Mouse (Mus musculus) c-Kit-positive CD71-negative TER-119-negative erythroid progenitor cells, embryonic 14.5 days (primary cell): Measurements from ENCODE around the gene Galnt17.

Experiments
- DNase-seq: peaks from one replicate; pipeline ENCODE4 v3.0.0-alpha.2; 2013; ENCODE audit warnings: low read depth

Galnt17 gene

GRCm38 (mm10) chr5:131241689-131242088, 66.6 kb downstream of the Galnt17 start:
- no peak for DNase-seq

- DNase-seq = no peak
These were observed 68.5 kb downstream of the Galnt17 start for GRCm38 (mm10) chr5:131239813-131240212.

GRCm38 (mm10) chr5:131236906-131237305, 71.4 kb downstream of the Galnt17 start:
- DNase-seq = no peak

- no peak for DNase-seq
These were observed 74.5 kb downstream of the Galnt17 start for GRCm38 (mm10) chr5:131233828-131234227.

- DNase-seq = no peak
These were observed 77.2 kb downstream of the Galnt17 start for GRCm38 (mm10) chr5:131231060-131231459.

- DNase-seq = no peak
These were observed 78.6 kb downstream of the Galnt17 start for GRCm38 (mm10) chr5:131229744-131230143.

- DNase-seq = no peak
These were observed 84.9 kb downstream of the Galnt17 start for GRCm38 (mm10) chr5:131223416-131223815.

DNA sequence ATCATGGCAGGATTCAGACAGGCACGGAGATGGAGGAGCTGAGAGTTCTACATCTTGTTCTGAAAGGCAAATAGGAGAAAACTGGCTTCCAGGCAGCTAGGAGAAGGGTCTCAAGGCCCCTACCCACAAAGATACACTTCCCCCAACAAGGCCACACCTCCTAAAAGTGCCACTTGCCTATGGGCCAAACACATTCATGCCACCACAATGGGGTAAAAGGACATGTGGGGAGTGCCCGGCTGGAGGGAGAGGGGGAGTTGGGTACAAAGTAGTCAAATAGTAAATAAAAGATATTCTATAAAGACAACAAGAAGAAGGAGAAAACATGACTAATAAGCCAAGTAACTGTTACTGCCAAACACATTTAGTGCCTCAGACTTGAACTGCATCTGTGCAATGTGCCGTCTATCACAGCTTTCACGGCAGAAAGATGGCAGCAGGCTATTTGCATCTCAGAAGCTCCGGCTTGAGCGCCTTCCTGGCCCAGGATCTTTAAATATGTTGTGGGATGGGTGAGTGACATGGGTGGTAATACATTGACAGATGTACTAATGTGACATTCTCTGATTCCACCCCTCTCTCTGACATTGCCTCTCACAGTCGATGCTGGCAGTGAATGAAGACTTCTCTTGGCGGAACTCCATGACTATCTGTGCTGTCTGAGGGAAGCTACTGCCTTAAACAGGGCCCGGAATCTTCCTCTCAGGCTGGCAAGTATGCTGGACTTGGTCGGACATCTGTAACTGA, 85.6 kb downstream of the Galnt17 start:
- DNase-seq = no peak

DNA sequence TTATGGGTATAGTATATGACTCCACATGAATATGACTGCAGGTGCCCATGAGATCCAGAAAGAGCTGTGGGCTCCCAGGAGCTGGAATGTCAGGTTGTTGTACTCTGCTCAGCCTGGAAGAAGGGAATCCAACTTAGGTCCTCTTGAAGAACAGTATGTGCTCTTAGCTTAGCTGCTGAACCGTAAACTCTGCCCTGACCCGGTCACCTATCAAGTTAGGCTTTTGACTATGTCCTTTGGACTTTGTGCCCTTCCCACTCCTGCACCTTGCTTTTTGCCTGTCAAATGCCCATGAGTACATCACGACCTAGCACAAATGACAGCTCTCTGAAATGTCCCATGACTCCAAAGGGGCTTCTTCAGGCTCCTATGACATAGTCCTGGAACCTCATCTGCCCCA, 90.1 kb downstream of the Galnt17 start:
- no peak for DNase-seq

DNA sequence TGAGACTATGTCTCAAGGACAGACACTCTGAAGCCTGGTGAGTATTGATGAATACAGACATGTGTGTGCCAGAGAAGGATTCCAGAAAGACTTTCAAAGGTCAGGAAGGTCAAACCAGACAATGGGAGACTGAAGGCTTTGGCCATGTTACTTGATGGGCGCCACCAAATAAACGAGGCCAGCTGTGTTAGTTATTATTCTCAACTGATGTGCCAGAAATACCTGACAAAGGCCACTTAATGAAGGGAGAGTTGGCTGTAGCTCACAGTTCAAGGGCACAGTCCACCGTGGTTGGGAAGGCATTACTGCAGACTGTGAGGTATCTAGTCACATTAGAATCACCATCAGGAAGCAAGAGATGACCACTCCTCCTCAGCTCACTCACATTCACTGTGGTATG, 96.7 kb downstream of the Galnt17 start:
- no peak for DNase-seq

GRCm38 (mm10) chr5:131201146-131201545, 107.2 kb downstream of the Galnt17 start:
- no peak for DNase-seq

DNA sequence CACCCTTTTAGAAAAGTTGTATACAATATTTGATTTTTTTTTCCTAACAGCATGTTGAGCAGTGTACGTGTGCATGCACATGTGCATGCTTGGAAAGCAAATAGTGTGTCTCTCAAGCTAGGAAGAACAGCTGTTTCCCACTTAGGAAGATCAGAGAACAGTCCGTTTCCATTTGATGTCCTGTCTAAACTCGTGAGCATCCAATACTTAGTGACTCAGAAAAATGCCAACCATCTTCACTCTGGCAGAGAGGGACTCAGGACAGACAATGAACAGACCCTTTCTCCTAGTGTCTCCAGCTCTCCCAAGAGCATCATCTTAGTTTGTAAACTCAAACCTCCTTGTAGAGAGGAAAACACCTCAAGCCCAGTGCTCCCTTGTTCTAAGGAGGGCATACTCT, 116.0 kb downstream of the Galnt17 start:
- no peak for DNase-seq

DNA sequence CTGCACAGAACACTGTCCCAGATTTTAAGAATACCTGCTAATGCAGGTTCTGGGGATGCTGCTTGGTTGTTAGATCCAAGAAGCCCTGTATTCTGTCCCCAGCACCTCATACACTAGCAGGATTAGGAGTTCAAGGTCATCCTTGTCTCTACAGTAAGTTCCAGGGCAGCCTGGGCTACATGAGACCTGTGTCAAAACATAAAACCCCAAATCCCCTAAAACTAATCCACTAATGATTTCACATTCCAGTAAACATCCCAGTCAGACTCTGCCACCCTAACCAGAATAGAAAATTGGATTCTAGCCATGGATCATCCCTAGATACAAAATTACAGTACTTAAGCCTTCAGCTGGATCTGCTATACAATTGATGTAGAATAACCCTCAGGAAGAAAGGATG, 123.7 kb downstream of the Galnt17 start:
- DNase-seq = no peak

- DNase-seq = no peak
These were observed 127.1 kb downstream of the Galnt17 start for GRCm38 (mm10) chr5:131181231-131181630.

DNA sequence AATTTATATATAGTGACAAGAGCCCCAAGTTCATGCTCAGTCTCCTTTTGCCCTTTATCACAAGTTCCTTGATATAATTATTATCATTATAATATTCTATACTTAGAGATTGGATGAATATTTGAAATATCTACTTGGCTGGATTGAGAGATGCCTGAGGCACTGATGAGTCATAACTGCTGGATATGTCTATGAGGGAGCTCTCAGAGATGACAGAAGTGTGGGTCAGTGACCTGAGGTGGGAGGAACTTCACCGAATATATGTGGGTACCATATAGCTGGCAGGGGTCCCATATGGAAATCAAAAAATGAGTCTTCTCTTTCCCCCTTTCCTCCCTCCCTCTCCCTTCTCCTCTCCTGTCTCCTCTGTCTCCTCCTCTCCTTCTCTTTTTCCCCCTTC, 127.5 kb downstream of the Galnt17 start:
- DNase-seq = no peak

- no peak for DNase-seq
These were observed 130.4 kb downstream of the Galnt17 start for GRCm38 (mm10) chr5:131177851-131178250.

DNA sequence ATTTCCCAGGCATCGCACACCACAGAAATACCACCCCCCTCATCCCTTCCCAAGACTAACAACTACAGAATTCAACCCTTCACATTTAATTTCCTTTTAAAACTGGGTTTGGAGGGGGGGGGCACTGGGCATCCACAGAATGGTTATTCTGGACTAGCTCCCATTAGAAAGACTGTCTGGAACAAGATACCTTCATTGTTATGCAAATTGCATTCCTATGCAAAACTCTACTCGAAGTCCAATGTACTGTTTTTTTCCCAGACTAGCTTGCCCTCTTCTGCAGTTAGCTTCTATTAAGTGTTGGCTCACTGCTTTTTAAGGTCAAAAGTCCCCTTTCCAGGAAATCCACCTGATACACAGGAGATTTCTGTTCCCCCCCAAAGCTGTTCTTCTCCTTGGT, 131.1 kb downstream of the Galnt17 start:
- no peak for DNase-seq

- no peak for DNase-seq
These were observed 139.1 kb downstream of the Galnt17 start for GRCm38 (mm10) chr5:131169186-131169585.

DNA sequence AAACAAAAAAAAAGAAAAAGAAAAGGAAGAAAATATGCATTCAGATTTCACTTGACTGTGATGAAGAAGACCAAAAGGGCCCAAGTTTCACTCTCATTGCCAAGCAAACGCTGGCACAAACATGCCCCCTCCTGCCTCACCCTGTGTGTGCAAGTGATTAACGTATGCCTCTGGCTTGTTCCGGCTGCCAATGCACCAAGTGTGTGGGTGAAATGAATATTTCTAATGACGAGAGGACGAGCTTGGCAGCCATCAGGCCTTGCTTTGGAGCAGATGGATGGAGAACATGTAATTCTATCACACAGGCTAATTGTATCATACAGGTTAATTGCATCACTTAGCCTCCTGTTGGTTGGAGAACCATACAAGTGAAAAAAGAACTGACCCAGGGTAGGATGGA, 140.9 kb downstream of the Galnt17 start:
- DNase-seq = no peak

GRCm38 (mm10) chr5:131165681-131166080, 142.6 kb downstream of the Galnt17 start:
- DNase-seq = no peak

DNA sequence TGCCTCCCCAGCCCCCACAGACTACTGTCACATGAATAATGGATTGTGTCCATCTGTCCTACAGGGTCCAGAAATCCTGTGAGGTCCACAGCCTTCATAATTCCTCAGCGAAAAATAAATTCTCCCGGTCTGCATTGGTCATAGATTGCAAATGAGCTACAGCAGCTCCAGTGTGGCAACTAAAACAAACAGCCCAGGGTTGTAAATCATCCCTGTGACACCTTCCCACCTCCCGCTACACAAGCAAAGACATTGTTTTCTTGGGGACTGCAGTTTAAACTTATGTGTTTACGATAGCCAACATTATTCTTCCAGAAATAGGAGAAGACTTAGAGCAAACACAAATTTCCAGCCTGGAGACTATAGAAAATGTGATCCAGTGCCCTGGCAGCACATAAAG, 150.4 kb downstream of the Galnt17 start:
- no peak for DNase-seq

DNA sequence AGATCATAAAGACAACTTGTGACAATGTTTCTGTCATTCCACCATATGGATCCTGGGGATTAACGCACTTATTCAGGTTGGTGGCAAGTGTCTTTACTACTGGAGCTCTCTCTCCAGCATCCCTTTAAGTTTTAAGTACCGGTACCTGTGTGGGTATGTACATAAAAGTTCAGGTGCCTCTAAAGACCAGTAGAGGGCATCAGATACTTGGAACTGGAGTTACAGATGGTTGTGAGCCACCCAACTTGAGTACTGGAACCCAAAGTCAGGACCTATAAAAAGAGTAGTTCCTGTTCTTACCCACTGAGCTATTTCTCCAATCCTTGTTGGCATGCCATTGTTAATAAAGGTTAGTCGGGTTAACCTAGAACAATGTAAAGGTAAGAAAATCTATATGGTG, 152.0 kb downstream of the Galnt17 start:
- DNase-seq = no peak

GRCm38 (mm10) chr5:131142606-131143005, 165.7 kb downstream of the Galnt17 start:
- no peak for DNase-seq

- no peak for DNase-seq
These were observed 173.5 kb downstream of the Galnt17 start for GRCm38 (mm10) chr5:131134809-131135208.
